Mouse (Mus musculus) midbrain, postnatal 0 days (tissue): ENCODE measurements around the gene Fbxw11. TPM values are rescaled to one million over a fixed set of nuclear protein-coding genes. Genes with fewer than 3 reads are reported as not detected.
A peak's percentile ranks its signal among the peaks of the same experiment; 100 is the strongest.

Source experiments
- ATAC-seq: fragments of 200-750 bp; cut with Nextera tagmentation; 2 replicates; pipeline ENCODE4 v1.8.0; 2017; ENCODE audit warnings: moderate number of reproducible peaks, mild to moderate bottlenecking, moderate TSS enrichment, moderate library complexity; ENCODE audit not compliant: low FRiP score
- DNase-seq: peaks from one replicate; pipeline ENCODE4 v3.0.0-alpha.2; 2015; ENCODE audit warnings: low spot score
- H3K27ac ChIP-seq: fragments of 300-500 bp; sonication (generic); 2 replicates; pipeline ENCODE4 v1.5.1; 2014; ENCODE audit warnings: low read depth, mild to moderate bottlenecking, low read length, mixed read lengths
- H3K27me3 ChIP-seq: fragments of 300-500 bp; sonication (generic); 2 replicates; pipeline ENCODE4 v1.6.1; 2014; ENCODE audit warnings: low read length, control low read depth, mixed read lengths; ENCODE audit not compliant: insufficient read depth
- H3K36me3 ChIP-seq: fragments of 300-500 bp; sonication (generic); 2 replicates; pipeline ENCODE4 v1.6.1; 2014; ENCODE audit warnings: low read length, control low read depth, mixed read lengths; ENCODE audit not compliant: insufficient read depth
- H3K4me1 ChIP-seq: fragments of 300-500 bp; sonication (generic); 2 replicates; pipeline ENCODE4 v1.6.1; 2014; ENCODE audit warnings: mild to moderate bottlenecking, control low read depth, antibody characterized with exemption, low read length, mixed read lengths; ENCODE audit not compliant: insufficient read depth
- H3K4me2 ChIP-seq: fragments of 300-500 bp; sonication (generic); 2 replicates; pipeline ENCODE4 v1.6.1; 2014; ENCODE audit warnings: low read depth, mild to moderate bottlenecking, low read length, mixed read lengths; ENCODE audit not compliant: poor library complexity, severe bottlenecking
- H3K4me3 ChIP-seq: fragments of 300-500 bp; sonication (generic); 2 replicates; pipeline ENCODE4 v1.5.1; 2014; ENCODE audit warnings: low read depth, mild to moderate bottlenecking, low read length, moderate library complexity
- H3K9ac ChIP-seq: fragments of 300-500 bp; sonication (generic); replicated peaks from 2 replicates; pipeline ENCODE4 v1.6.1; 2014; ENCODE audit warnings: mild to moderate bottlenecking, low read length, moderate library complexity, mixed read lengths; ENCODE audit not compliant: poor library complexity, severe bottlenecking
- H3K9me3 ChIP-seq: fragments of 300-500 bp; sonication (generic); 2 replicates; pipeline ENCODE4 v1.6.1; 2016; ENCODE audit warnings: low read length, control low read depth
- CTCF ChIP-seq: IDR thresholded peaks from 2 replicates; pipeline ENCODE4 v1.5.1; 2016; ENCODE audit warnings: antibody characterized with exemption, mild to moderate bottlenecking
- WGBS: fragments of 180-500 bp; shearing (Covaris S2); extraction: QIAGEN DNeasy Blood & Tissue Kit; methylation state at CpG from one replicate; pipeline ENCODE4 v1.1.7; 2014; 5-methylcytosine and 5-hydroxymethylcytosine counted together
- polyA plus RNA-seq: library from polyadenylated mRNA; unstranded; fragments of >200 nt; fragmentation: Nextera tagmentation; extraction: Ambion mirVana; gene quantifications from 2 replicates; pipeline ENCODE4 v1.2.1, GENCODE M21; 2015
- total RNA-seq: library from RNA; depleted of rRNA; stranded (reverse); fragments of >200 nt; gene quantifications from 2 replicates; pipeline ENCODE4 v1.2.3, GENCODE M21; 2014

The Fbxw11 gene
- total and polyA plus RNA-seq, 2 experiments from 2014 or later = 100 to 130 TPM

- Histone ChIP-seq H3K27me3 (no peaks in the 10 kb centered on the region), H3K36me3 (no peaks in the 10 kb centered on the region), H3K4me2 (no peak overlapping the region), H3K4me1 (no peaks in the 10 kb centered on the region), H3K4me3 (no peak overlapping the region), H3K9me3 (no peaks in the 10 kb centered on the region), H3K27ac (no peak overlapping the region), H3K9ac (no peak overlapping the region)
- ATAC-seq (no peak), DNase-seq (peak; percentile 56)
- 39% methylated on average over 2 of the region's 2 CpGs for WGBS
- TF ChIP-seq CTCF = no peak
Measured at GRCm38 (mm10) chr11:32718371-32718770, 75.8 kb downstream of the Fbxw11 start.

- Histone ChIP-seq H3K4me3 (no peak overlapping the region), H3K4me2 (no peak overlapping the region), H3K27me3 (no peaks in the 10 kb centered on the region), H3K27ac (no peak overlapping the region), H3K36me3 (peaks cover 2% of the 10 kb centered on the region; the same call in 1 of the 2 replicates), H3K9me3 (no peaks in the 10 kb centered on the region), H3K4me1 (no peaks in the 10 kb centered on the region), H3K9ac (no peak overlapping the region)
- WGBS = 90% methylated on average over 4 of the region's 4 CpGs
- DNase-seq (no peak), ATAC-seq (no peak)
- no peak for TF ChIP-seq CTCF
Measured at GRCm38 (mm10) chr11:32718979-32719378, 76.5 kb downstream of the Fbxw11 start.

- H3K9me3 ChIP-seq = no peaks in the 10 kb centered on the region
- H3K4me1 ChIP-seq = no peaks in the 10 kb centered on the region
- no peak overlapping the region for H3K4me2 ChIP-seq
- peaks cover 13% of the 10 kb centered on the region for H3K36me3 ChIP-seq
- H3K9ac ChIP-seq = no peak overlapping the region
- H3K27ac ChIP-seq = no peak overlapping the region
- ATAC-seq (no peak), DNase-seq (no peak)
- H3K4me3 ChIP-seq = no peak overlapping the region
- no peaks in the 10 kb centered on the region for H3K27me3 ChIP-seq
- 97% methylated on average over 5 of the region's 5 CpGs for WGBS
- TF ChIP-seq CTCF = no peak
Measured at GRCm38 (mm10) chr11:32722653-32723052, 80.1 kb downstream of the Fbxw11 start.

- H3K9ac ChIP-seq = no peak overlapping the region
- WGBS = 81% methylated on average over 2 of the region's 2 CpGs
- no peaks in the 10 kb centered on the region for H3K4me1 ChIP-seq
- ATAC-seq = no peak
- H3K9me3 ChIP-seq = no peaks in the 10 kb centered on the region
- DNase-seq = no peak
- peaks cover 13% of the 10 kb centered on the region for H3K36me3 ChIP-seq
- TF ChIP-seq CTCF = no peak
- H3K4me2 ChIP-seq = no peak overlapping the region
- H3K27ac ChIP-seq = no peak overlapping the region
- no peak overlapping the region for H3K4me3 ChIP-seq
- no peaks in the 10 kb centered on the region for H3K27me3 ChIP-seq
Measured at GRCm38 (mm10) chr11:32723287-32723686, 80.8 kb downstream of the Fbxw11 start.

- DNase-seq = no peak
- Histone ChIP-seq H3K4me2 (no peak overlapping the region), H3K27ac (no peak overlapping the region), H3K9me3 (no peaks in the 10 kb centered on the region), H3K4me3 (no peak overlapping the region), H3K36me3 (peaks cover 13% of the 10 kb centered on the region), H3K4me1 (no peaks in the 10 kb centered on the region), H3K27me3 (no peaks in the 10 kb centered on the region), H3K9ac (no peak overlapping the region)
- no peak for TF ChIP-seq CTCF
- 94% methylated on average over 9 of the region's 9 CpGs for WGBS
- ATAC-seq = no peak
Measured at GRCm38 (mm10) chr11:32725171-32725570, 82.6 kb downstream of the Fbxw11 start.

- ATAC-seq = no peak
- no peak for TF ChIP-seq CTCF
- no peak for DNase-seq
Measured at GRCm38 (mm10) chr11:32732467-32732866, 89.9 kb downstream of the Fbxw11 start.

More at GRCm38 (mm10) chr11:32732467-32732866, 89.9 kb downstream of the Fbxw11 start:
- Histone ChIP-seq H3K4me3 (no peak overlapping the region), H3K36me3 (peaks cover 25% of the 10 kb centered on the region), H3K9ac (no peak overlapping the region), H3K27ac (no peak overlapping the region), H3K4me2 (no peak overlapping the region), H3K27me3 (no peaks in the 10 kb centered on the region), H3K4me1 (no peaks in the 10 kb centered on the region), H3K9me3 (no peaks in the 10 kb centered on the region)
- WGBS = 58% methylated on average over 5 of the region's 5 CpGs
